Mouse (Mus musculus) lung, adult 2 months (tissue): ENCODE results near the gene Enpp4. TPM values are rescaled to one million over a fixed set of nuclear protein-coding genes. Genes with fewer than 3 reads are reported as not detected.

Experiments
- DNase-seq: peaks from one replicate; pipeline ENCODE4 v3.0.0; 2022
- H3K4me1 ChIP-seq: fragments of 200-500 bp; 2 replicates; pipeline ENCODE4 v1.6.1; 2011; ENCODE audit warnings: low read length; ENCODE audit not compliant: control insufficient read depth, insufficient read depth
- H3K4me3 ChIP-seq: fragments of 200-500 bp; replicated peaks from 2 replicates; pipeline ENCODE3; 2011; ENCODE audit warnings: low read depth, mild to moderate bottlenecking, control low read depth, low read length; ENCODE audit errors: extremely low read depth
- CTCF ChIP-seq: fragments of 200-500 bp; IDR thresholded peaks from 2 replicates; pipeline ENCODE4 v1.5.1; 2011; ENCODE audit warnings: mild to moderate bottlenecking, low read length, control low read depth; ENCODE audit not compliant: insufficient read depth
- POLR2A ChIP-seq: fragments of 200-500 bp; IDR thresholded peaks from 2 replicates; pipeline ENCODE4 v1.6.1; 2011; ENCODE audit warnings: low read depth, mild to moderate bottlenecking, control low read depth, low read length, borderline replicate concordance; ENCODE audit errors: extremely low read depth
- WGBS: fragments of 180-500 bp; shearing (Covaris S2); methylation state at CpG from one replicate; pipeline ENCODE4 v1.1.7; 2018; 5-methylcytosine and 5-hydroxymethylcytosine counted together
- polyA plus RNA-seq: library from polyadenylated mRNA; depleted of rRNA; stranded (reverse); fragments of >200 nt; gene quantifications from 2 replicates; pipeline ENCODE4 v1.2.3, GENCODE M21; 2012

Gene Enpp4
- polyA plus RNA-seq, 1 experiment = 13.5 TPM

DNA sequence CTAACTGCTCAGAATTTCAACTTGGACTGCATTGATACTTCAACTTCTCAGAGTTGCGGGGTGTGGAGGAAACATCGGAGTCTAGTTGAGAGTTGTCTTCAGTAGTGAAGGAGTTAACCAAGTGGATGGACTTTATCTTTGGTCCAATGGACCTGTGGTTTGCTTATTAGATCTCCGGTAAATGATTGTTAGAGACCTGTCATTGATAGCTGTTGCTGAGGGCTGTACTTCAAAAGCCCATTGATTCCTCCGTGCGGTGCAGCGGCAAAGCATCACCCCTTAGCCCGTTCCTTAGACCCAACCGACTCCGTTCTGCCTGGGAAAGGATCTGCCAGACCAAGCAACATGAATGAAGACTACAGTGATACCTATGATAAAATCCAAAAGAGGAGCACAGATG is 28.9 kb upstream of the Enpp4 start:
- no peak for TF ChIP-seq POLR2A
- WGBS = 65% methylated on average over 9 of the region's 9 CpGs
- no peaks in the 10 kb centered on the region for H3K4me1 ChIP-seq
- H3K4me3 ChIP-seq = no peak overlapping the region
- no peak for DNase-seq

DNA sequence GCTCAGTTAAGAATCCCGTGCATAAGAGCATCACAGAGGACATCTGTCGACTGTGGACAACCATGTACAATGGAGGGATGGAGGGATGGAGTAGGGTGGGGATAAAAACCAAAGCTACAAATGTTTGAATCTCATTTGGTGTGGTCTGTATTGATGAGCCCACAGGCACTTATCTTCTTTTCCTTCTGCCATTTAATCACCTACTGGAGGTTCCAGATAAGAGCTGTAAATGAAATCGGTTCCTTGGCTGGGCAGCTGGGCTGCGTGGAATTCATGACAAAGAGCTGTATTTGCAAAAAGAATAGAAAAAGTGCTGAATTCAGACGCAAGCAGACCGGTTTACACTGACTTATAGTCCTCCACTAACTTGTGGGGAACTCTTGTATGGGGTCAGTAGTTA is 28.5 kb upstream of the Enpp4 start:
- TF ChIP-seq POLR2A = no peak
- no peak for TF ChIP-seq CTCF
- H3K4me1 ChIP-seq = no peaks in the 10 kb centered on the region; the same call in 1 of the 2 replicates
- DNase-seq = no peak
- 44% methylated on average over 6 of the region's 6 CpGs for WGBS
- H3K4me3 ChIP-seq = no peak overlapping the region

DNA sequence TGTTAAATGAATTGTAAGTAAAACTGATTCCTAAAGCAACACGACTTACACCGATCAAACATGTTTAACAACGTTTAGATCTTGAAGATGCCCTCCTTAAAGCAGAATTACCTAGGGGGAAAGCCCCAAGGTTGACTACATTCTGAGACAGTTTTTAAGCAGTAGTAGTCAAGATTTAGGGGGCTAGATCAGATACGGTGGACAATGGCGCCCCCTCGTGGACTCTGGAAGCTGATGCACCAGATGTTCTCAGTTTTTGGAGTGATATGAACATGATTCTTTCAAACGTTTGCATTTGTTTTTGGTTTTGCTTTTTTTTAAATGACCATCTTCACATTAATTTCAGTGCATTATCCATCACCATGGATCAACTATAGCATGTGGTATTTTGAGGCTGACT is 24.8 kb upstream of the Enpp4 start:
- peak; percentile 86 for TF ChIP-seq CTCF
- no peak for TF ChIP-seq POLR2A
- peak; percentile 66 for DNase-seq
- H3K4me3 ChIP-seq = no peak overlapping the region
- 11% methylated on average over 7 of the region's 7 CpGs for WGBS
- no peaks in the 10 kb centered on the region; the same call in 1 of the 2 replicates for H3K4me1 ChIP-seq

DNA sequence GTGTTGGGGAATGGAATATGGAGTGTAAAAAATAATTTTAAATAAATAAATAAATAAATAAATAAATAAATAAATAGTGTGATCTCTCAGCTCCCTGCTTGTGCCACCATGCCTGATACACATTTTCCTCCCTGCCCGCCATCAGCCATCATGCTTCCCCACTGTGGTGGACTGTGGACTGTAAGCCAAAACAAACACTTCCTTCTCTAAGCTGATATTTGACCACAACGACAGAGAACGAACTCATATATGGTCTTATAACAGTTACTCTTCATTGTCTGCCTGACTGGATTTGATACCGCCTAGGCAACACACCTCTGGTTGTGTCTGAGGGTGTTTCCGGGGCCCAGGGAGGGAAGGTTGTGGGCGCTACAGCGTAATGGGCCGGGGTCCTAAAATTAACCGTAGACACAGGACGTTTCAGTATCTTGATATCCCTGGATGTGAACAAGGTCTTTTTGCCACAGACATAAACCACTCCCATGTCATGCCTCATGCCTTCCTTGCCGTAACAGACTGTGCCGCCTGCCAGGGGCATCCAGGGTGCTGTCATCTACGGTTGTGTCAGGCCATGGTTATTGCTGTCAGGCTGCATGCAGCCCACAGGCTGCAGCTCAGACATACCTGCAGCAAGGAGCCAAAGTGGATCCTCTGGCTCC is 23.6 kb upstream of the Enpp4 start:
- no peak for DNase-seq
- Histone ChIP-seq H3K4me1 (no peaks in the 10 kb centered on the region; the same call in 1 of the 2 replicates), H3K4me3 (no peak overlapping the region)
- WGBS = 78% methylated on average over 13 of the region's 13 CpGs
- TF ChIP-seq CTCF (no peak), POLR2A (no peak)

DNA sequence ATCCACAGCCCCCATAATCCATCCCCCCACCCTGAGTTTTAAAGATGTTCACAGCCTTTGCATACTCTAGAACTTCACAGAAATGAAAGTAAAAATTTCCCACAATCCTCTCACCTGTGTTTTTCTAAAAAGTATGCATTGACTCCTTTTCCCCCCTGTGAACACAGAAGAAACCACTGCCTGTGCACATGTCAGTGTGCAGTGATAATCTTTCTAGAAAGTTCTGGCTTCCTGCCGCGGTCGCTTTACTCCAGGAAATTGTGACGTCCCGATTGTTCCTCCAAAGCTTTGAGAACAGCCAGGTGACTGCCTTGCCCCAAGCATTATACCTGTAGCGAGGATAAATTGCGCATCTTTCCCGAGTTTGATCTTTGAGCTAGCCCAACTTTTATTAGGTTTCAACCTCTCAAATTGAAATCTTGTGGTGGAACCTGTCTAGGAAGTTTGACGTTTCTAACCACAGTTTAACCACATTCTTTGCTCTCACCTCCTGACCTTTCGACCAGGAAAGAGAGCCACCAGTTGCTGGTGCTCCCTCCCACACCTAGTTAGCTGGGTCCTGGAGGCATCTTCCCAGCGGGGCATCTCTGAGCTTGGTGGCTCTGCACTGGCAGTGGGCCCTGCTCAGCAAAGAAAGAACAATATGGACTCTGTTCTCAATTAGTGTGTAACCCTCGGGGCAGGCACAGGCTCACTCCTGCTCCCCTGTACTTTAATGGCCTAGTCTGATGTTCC is 15.9 kb upstream of the Enpp4 start:
- no peak for DNase-seq
- Histone ChIP-seq H3K4me1 (no peaks in the 10 kb centered on the region), H3K4me3 (no peak overlapping the region)
- 70% methylated on average over 12 of the region's 12 CpGs for WGBS
- TF ChIP-seq CTCF = no peak
- TF ChIP-seq POLR2A = no peak

DNA sequence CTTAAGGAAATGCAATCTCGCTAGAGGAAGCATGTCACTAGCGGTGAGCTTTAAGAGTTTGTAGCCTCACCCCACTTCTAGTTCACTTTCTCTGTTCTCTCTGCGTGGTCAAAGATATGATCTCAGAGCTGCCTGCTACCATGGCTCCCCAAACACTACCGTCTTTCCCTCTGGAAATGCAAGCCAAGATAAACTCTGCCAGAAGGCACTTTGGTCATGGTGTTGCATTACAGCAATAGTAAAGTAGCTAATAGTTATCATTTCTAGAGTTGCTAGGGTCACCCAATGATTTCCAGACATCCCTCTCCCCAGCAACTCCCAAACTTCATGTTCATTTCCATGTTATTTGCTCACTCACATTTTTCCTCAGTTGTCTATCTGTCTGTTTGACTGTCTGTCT is 12.6 kb upstream of the Enpp4 start:
- 75% methylated on average over 4 of the region's 4 CpGs for WGBS
- TF ChIP-seq POLR2A (no peak), CTCF (no peak)
- H3K4me1 ChIP-seq = no peaks in the 10 kb centered on the region
- no peak for DNase-seq
- H3K4me3 ChIP-seq = no peak overlapping the region

DNA sequence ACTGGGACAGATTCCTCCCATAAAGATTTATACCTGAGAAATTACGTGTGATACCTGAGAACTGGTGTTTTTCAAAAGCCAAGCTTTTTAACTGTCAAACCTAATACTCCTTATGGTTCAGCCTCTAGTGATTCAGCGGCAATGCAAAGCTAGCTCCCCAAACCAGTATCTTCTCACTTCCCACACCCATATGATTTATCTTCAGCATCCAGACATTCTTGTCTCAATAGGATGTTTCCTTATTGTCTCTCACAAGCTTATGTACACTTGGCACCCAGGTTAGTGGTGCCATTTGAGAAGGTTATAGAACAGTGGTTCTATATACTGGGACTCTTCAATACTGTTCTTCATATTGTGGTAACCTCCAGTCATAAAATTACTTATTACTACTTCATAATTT is 12.1 kb upstream of the Enpp4 start:
- Histone ChIP-seq H3K4me1 (no peaks in the 10 kb centered on the region), H3K4me3 (no peak overlapping the region)
- no peak for DNase-seq
- TF ChIP-seq POLR2A (no peak), CTCF (no peak)
- 88% methylated on average over 2 of the region's 2 CpGs for WGBS

DNA sequence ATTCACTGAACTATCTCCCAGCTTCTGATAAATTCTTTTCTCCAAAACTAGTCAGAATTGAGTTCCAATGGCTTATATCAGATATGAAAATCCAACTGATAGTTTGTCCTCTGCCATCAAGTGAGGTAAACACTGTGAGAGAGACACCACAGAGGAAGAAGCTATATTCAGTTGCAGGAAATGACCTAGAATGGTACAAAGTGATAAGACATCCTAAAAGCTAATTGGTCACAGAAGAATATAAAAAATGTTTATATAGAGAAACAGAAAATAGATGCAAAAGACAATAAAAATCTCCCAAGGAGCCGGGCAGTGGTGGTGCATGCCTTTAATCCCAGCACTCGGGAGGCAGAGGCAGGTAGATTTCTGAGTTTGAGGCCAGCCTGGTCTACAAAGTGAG is 11.0 kb upstream of the Enpp4 start:
- 56% methylated on average over 2 of the region's 2 CpGs for WGBS
- no peak for DNase-seq
- Histone ChIP-seq H3K4me3 (no peak overlapping the region), H3K4me1 (no peaks in the 10 kb centered on the region)
- TF ChIP-seq POLR2A (no peak), CTCF (no peak)

DNA sequence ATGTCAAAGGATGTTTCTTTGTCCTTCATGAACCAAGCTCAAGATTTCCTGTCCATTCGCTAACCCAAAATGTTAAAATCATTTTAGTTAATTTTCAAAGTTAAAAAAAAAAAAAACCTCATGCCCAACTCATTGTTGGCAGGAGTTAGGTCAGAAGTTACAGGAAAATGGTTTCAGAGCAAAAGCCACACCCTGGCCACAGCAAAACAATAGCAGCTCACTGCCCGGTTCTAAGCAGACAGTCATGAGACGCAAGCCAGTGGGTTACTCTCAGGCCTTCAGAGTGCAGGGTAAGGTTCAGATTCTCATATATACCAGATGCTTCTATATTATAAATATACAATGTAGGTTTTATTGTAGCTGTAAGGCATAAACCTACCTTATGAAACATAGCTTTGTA is 2.7 kb upstream of the Enpp4 start:
- no peak for TF ChIP-seq CTCF
- peak; percentile 27; the same call in 1 of the 2 replicates for TF ChIP-seq POLR2A
- no peak for DNase-seq
- peaks cover 2% of the 10 kb centered on the region; the same call in 1 of the 2 replicates for H3K4me1 ChIP-seq

DNA sequence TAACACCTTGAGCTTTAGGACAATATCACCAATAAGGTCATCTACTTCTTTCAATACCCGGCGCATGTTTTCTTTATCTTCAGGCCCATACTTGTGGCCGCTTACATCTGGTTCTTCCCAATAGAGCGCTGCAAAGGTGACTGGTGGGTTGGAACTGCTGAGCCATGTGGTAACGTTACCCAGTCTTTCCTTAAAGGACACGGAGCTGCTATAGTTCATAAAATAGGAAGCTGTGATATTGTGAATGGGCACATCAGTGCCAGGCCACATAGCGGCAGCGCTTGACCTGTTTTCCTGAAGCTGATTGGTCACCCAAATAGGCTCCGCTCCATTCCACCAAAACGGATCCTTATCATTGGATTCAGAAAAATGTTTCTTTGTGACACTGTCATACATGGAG is 3.6 kb downstream of the Enpp4 start:
- Histone ChIP-seq H3K4me3 (no peak overlapping the region), H3K4me1 (peaks cover 2% of the 10 kb centered on the region; the same call in 1 of the 2 replicates)
- DNase-seq = no peak
- TF ChIP-seq POLR2A = no peak
- no peak for TF ChIP-seq CTCF
- WGBS = 90% methylated on average over 10 of the region's 10 CpGs

More for the DNA sequence above, 2.7 kb upstream of the Enpp4 start:
- no peak overlapping the region for H3K4me3 ChIP-seq
- 49% methylated on average over 3 of the region's 3 CpGs for WGBS
